Mouse (Mus musculus) neural tube, embryonic 10.5 days (tissue): ENCODE results near the gene Utp6.

Experiments used
- DNase-seq: peaks from one replicate; pipeline ENCODE4 v3.0.0-alpha.2; 2017; ENCODE audit warnings: low spot score; ENCODE audit errors: extremely low spot score

Gene Utp6

GRCm38 (mm10) chr11:79962877-79963183, 640 bp upstream of the Utp6 start:
- no peak for DNase-seq

- no peak for DNase-seq
Measured at GRCm38 (mm10) chr11:79961346-79962124, 655 bp downstream of the Utp6 start.

GRCm38 (mm10) chr11:79947265-79947664, 14.9 kb downstream of the Utp6 start:
- DNase-seq: no peak

GRCm38 (mm10) chr11:79943601-79944000, 18.6 kb downstream of the Utp6 start:
- no peak for DNase-seq

- DNase-seq: no peak
Measured at GRCm38 (mm10) chr11:79943136-79943535, 19.1 kb downstream of the Utp6 start.

GRCm38 (mm10) chr11:79935766-79936165, 26.4 kb downstream of the Utp6 start:
- no peak for DNase-seq

- DNase-seq: no peak
Measured at GRCm38 (mm10) chr11:79922766-79923165, 39.4 kb downstream of the Utp6 start.

- DNase-seq: no peak
Measured at GRCm38 (mm10) chr11:79922157-79922556, 40.0 kb downstream of the Utp6 start.

GRCm38 (mm10) chr11:79920505-79921025, 41.6 kb downstream of the Utp6 start:
- no peak for DNase-seq

GRCm38 (mm10) chr11:79919685-79920504, 42.3 kb downstream of the Utp6 start:
- DNase-seq: peak; percentile 86

- DNase-seq: no peak
Measured at GRCm38 (mm10) chr11:79915696-79916349, 46.4 kb downstream of the Utp6 start.

GRCm38 (mm10) chr11:79908600-79909483, 53.3 kb downstream of the Utp6 start:
- no peak for DNase-seq

GRCm38 (mm10) chr11:79906920-79907319, 55.3 kb downstream of the Utp6 start:
- DNase-seq: no peak

- DNase-seq: no peak
Measured at GRCm38 (mm10) chr11:79902881-79903481, 59.2 kb downstream of the Utp6 start.

GRCm38 (mm10) chr11:79901146-79901545, 61.0 kb downstream of the Utp6 start:
- DNase-seq: no peak

GRCm38 (mm10) chr11:79892259-79892658, 69.9 kb downstream of the Utp6 start:
- no peak for DNase-seq

- DNase-seq: no peak
Measured at GRCm38 (mm10) chr11:79890822-79891221, 71.4 kb downstream of the Utp6 start.

GRCm38 (mm10) chr11:79886961-79887360, 75.2 kb downstream of the Utp6 start:
- no peak for DNase-seq

- DNase-seq: no peak
Measured at GRCm38 (mm10) chr11:79886395-79886794, 75.8 kb downstream of the Utp6 start.

- no peak for DNase-seq
Measured at GRCm38 (mm10) chr11:79885713-79886393, 76.3 kb downstream of the Utp6 start.
